Mouse (Mus musculus) ES-E14 (cell line): ENCODE results near the gene Wnt2.

Experiments
- HCFC1 ChIP-seq: IDR thresholded peaks from 2 replicates; pipeline ENCODE4 v1.6.1; 2012; ENCODE audit warnings: low read length, inconsistent platforms, borderline replicate concordance; ENCODE audit not compliant: insufficient read depth
- MAFK ChIP-seq: IDR thresholded peaks from 2 replicates; pipeline ENCODE4 v1.6.1; 2014; ENCODE audit warnings: mild to moderate bottlenecking, low read depth, low read length, inconsistent platforms; ENCODE audit not compliant: insufficient read depth

- TF ChIP-seq MAFK (no peak), HCFC1 (no peak)
These were observed 35.2 kb downstream of the Wnt2 start for GRCm38 (mm10) chr6:17994956-17995790.
